In genomic region chr13:102392868-102393661, GRCm38 (mm10) we compare ENCODE assay signal across 11 mouse cellular contexts.
DNase-seq lines count a peak whose midpoint lies in the region; ATAC-seq and TF ChIP-seq lines count a peak whose summit lies in the region.
"Had no signal": no experiment of that assay in that cellular context is flagged by ENCODE, and none has a peak within 500 bp of the region (broad histone marks: within the 10 kb centered on the region; RNA-seq: fewer than 3 reads in every experiment).

No protein-coding gene starts in this region.

- no peaks in the 10 kb centered on the region for H3K27me3 ChIP-seq in heart, embryonic 16.5 days (ENCODE audit: control insufficient read depth, insufficient read depth, low read length)
- no peaks in the 10 kb centered on the region for H3K27me3 ChIP-seq in lung, embryonic 14.5 days (ENCODE audit: insufficient read depth, low read length)
- H3K27me3 ChIP-seq in kidney, postnatal 0 days (ENCODE audit: insufficient read depth, low read length) = no peaks in the 10 kb centered on the region

- no peak overlapping the region for H3K9ac ChIP-seq in heart, embryonic 16.5 days (ENCODE audit: low read length)
- no peak overlapping the region for H3K9ac ChIP-seq in lung, embryonic 14.5 days
- no peak overlapping the region for H3K9ac ChIP-seq in kidney, postnatal 0 days (ENCODE audit: low read depth, low read length)
- H3K9ac ChIP-seq: liver, postnatal 0 days had no signal

- no peaks in the 10 kb centered on the region; the same call in 1 of the 2 replicates for H3K9me3 ChIP-seq in heart, embryonic 16.5 days (replicated peaks; ENCODE audit: control insufficient read depth, low read length)
- H3K9me3 ChIP-seq in lung, embryonic 14.5 days (ENCODE audit: low read depth, low read length) = no peaks in the 10 kb centered on the region
- no peaks in the 10 kb centered on the region for H3K9me3 ChIP-seq in kidney, postnatal 0 days (replicated peaks; ENCODE audit: low read length)

- H3K4me3 ChIP-seq in heart, embryonic 16.5 days (ENCODE audit: low read length) = no peak overlapping the region
- H3K4me3 ChIP-seq in lung, embryonic 14.5 days (ENCODE audit: low read depth, low read length) = no peak overlapping the region
- no peak overlapping the region for H3K4me3 ChIP-seq in kidney, postnatal 0 days (replicated peaks; ENCODE audit: low read depth, low read length)

- no peak for TF ChIP-seq CTCF in lung, embryonic 14.5 days (IDR thresholded peaks at IDR 0.05; ENCODE audit: low read depth)
- no peak for TF ChIP-seq CTCF in kidney, postnatal 0 days (IDR thresholded peaks at IDR 0.05; ENCODE audit: low read depth)

- H3K36me3 ChIP-seq in heart, embryonic 16.5 days (ENCODE audit: control insufficient read depth, insufficient read depth) = no peaks in the 10 kb centered on the region
- H3K36me3 ChIP-seq in lung, embryonic 14.5 days (ENCODE audit: insufficient read depth) = no peaks in the 10 kb centered on the region
- no peaks in the 10 kb centered on the region for H3K36me3 ChIP-seq in kidney, postnatal 0 days (ENCODE audit: insufficient read depth, low read length)

- intact Hi-C loops in heart, postnatal 36 days (cut with DNase I) = loop anchor here (5.0 kb wide), 1 partner anchor 61 kb away; no protein-coding TSS in a partner anchor

- WGBS in heart, embryonic 16.5 days = 51% methylated on average over 10 of the region's 10 CpGs
- WGBS in lung, embryonic 14.5 days = 51% methylated on average over 10 of the region's 10 CpGs
- WGBS in kidney, postnatal 0 days = 28% methylated on average over 10 of the region's 10 CpGs

- peak overlapping the region; percentile 74; the same call in 1 of the 2 replicates for H3K27ac ChIP-seq in heart, embryonic 16.5 days (ENCODE audit: low read length)
- H3K27ac ChIP-seq in lung, embryonic 14.5 days (ENCODE audit: low read depth) = no peak overlapping the region; the same call in 1 of the 2 replicates
- peak overlapping the region; percentile 73 for H3K27ac ChIP-seq in kidney, postnatal 0 days

- H3K4me2 ChIP-seq in heart, embryonic 16.5 days (ENCODE audit: low read depth, low read length) = no peak overlapping the region
- H3K4me2 ChIP-seq in lung, embryonic 14.5 days = no peak overlapping the region
- H3K4me2 ChIP-seq in kidney, postnatal 0 days (ENCODE audit: low read length) = no peak overlapping the region

- ATAC-seq in heart, embryonic 16.5 days (replicated peaks; ENCODE audit: extremely low read depth, insufficient read depth, low FRiP score) = no peak
- no peak for ATAC-seq in lung, embryonic 14.5 days (ENCODE audit: insufficient read depth)
- ATAC-seq in kidney, postnatal 0 days (replicated peaks; ENCODE audit: low FRiP score, low read depth) = peak; percentile 36; the same call in 1 of the 2 replicates
- ATAC-seq: CD4-positive, CD25-positive, alpha-beta regulatory T cell, adult 4 months; liver, postnatal 0 days had no signal

- peaks cover 9% of the 10 kb centered on the region; the same call in 1 of the 2 replicates for H3K4me1 ChIP-seq in heart, embryonic 16.5 days (ENCODE audit: control insufficient read depth, insufficient read depth, low read length)
- H3K4me1 ChIP-seq in lung, embryonic 14.5 days (ENCODE audit: insufficient read depth) = no peaks in the 10 kb centered on the region
- H3K4me1 ChIP-seq in kidney, postnatal 0 days (replicated peaks; ENCODE audit: insufficient read depth, low read length) = peaks cover 4% of the 10 kb centered on the region; the same call in 1 of the 2 replicates

- DNase-seq in heart, postnatal 36 days = no peak
- DNase-seq in lung, embryonic 14.5 days = peak; percentile 12
- DNase-seq in lung, adult 18-20 months = no peak
- peak; percentile 17 for DNase-seq in embryo, embryonic 11.5 days (ENCODE audit: low read depth, low spot score)
- DNase-seq in kidney, postnatal 0 days (ENCODE audit: low spot score) = peak; percentile 91
- no peak for DNase-seq in thymus, postnatal 4 days
- no peak for DNase-seq in urinary bladder, adult 2 months (ENCODE audit: low spot score)
- DNase-seq: cerebellum, adult 8-10 months; liver, postnatal 0 days had no signal

Comparison
In these comparisons a context has a peak if more than half of its experiments do, and no peak if none do; other contexts are left out.
1. DNase-seq: peak in lung, embryonic 14.5 days (single experiment), embryo, embryonic 11.5 days (single experiment) and kidney, postnatal 0 days (single experiment); none in heart, postnatal 36 days (0 of 2), lung, adult 18-20 months (0 of 2), thymus, postnatal 4 days (single experiment) and urinary bladder, adult 2 months (single experiment).